ENCODE assay signal across 13 mouse cellular contexts in genomic region chr13:84054956-84055355, GRCm38 (mm10).
A peak's percentile ranks its signal among the peaks of the same experiment; 100 is the strongest.
DNase-seq lines count a peak whose midpoint lies in the region; ATAC-seq lines count a peak whose summit lies in the region.
"Had no signal": no experiment of that assay in that cellular context is flagged by ENCODE, and none has a peak within 500 bp of the region (broad histone marks: within the 10 kb centered on the region; RNA-seq: fewer than 3 reads in every experiment).

No protein-coding gene starts in this region.

- no peak for ATAC-seq in midbrain, embryonic 14.5 days (ENCODE audit: low FRiP score, low TSS enrichment)
- no peak for ATAC-seq in megakaryocyte-erythroid progenitor cell, adult 5-6 weeks (replicated peaks; ENCODE audit: low FRiP score, low TSS enrichment, poor library complexity, severe bottlenecking)
- ATAC-seq in liver, embryonic 11.5 days (replicated peaks; ENCODE audit: low FRiP score) = no peak

- no peaks in the 10 kb centered on the region for H3K27me3 ChIP-seq in midbrain, embryonic 14.5 days (ENCODE audit: control insufficient read depth, insufficient read depth, low read length)
- H3K27me3 ChIP-seq in liver, embryonic 11.5 days (replicated peaks; ENCODE audit: control insufficient read depth, insufficient read depth, low read length) = peaks cover 1% of the 10 kb centered on the region; the same call in 1 of the 2 replicates
- H3K27me3 ChIP-seq: embryonic facial prominence, embryonic 15.5 days; megakaryocyte, embryonic 14.5 days had no signal

- peak overlapping the region; percentile 1; the same call in 1 of the 2 replicates for H3K4me2 ChIP-seq in midbrain, embryonic 14.5 days (ENCODE audit: low read length)
- H3K4me2 ChIP-seq in liver, embryonic 11.5 days = no peak overlapping the region
- H3K4me2 ChIP-seq: embryonic facial prominence, embryonic 15.5 days had no signal

- H3K4me1 ChIP-seq in midbrain, embryonic 14.5 days (ENCODE audit: control insufficient read depth, insufficient read depth, low read length) = peaks cover 26% of the 10 kb centered on the region
- H3K4me1 ChIP-seq in liver, embryonic 11.5 days (replicated peaks; ENCODE audit: control insufficient read depth, insufficient read depth, low read length) = no peaks in the 10 kb centered on the region
- H3K4me1 ChIP-seq: embryonic facial prominence, embryonic 15.5 days; megakaryocyte, embryonic 14.5 days had no signal

- no peak overlapping the region for H3K4me3 ChIP-seq in midbrain, embryonic 14.5 days (replicated peaks; ENCODE audit: low read depth, low read length)
- H3K4me3 ChIP-seq in liver, embryonic 11.5 days (ENCODE audit: low read depth, low read length) = no peak overlapping the region
- H3K4me3 ChIP-seq: embryonic facial prominence, embryonic 15.5 days; megakaryocyte, embryonic 14.5 days had no signal

- H3K9me3 ChIP-seq in midbrain, embryonic 14.5 days (ENCODE audit: control insufficient read depth, low read length) = no peaks in the 10 kb centered on the region
- H3K9me3 ChIP-seq in liver, embryonic 11.5 days (ENCODE audit: control insufficient read depth, low read length) = no peaks in the 10 kb centered on the region
- H3K9me3 ChIP-seq: embryonic facial prominence, embryonic 15.5 days; megakaryocyte, embryonic 14.5 days had no signal

- peak overlapping the region; percentile 38 for H3K27ac ChIP-seq in midbrain, embryonic 14.5 days (replicated peaks; ENCODE audit: low read depth, low read length)
- H3K27ac ChIP-seq in liver, embryonic 11.5 days (ENCODE audit: low read depth, low read length) = no peak overlapping the region
- H3K27ac ChIP-seq: embryonic facial prominence, embryonic 15.5 days had no signal

- no peaks in the 10 kb centered on the region for H3K36me3 ChIP-seq in midbrain, embryonic 14.5 days (ENCODE audit: control insufficient read depth, insufficient read depth, low read length)
- H3K36me3 ChIP-seq in liver, embryonic 11.5 days (ENCODE audit: control insufficient read depth, insufficient read depth, low read length) = no peaks in the 10 kb centered on the region
- H3K36me3 ChIP-seq: embryonic facial prominence, embryonic 15.5 days had no signal

- H3K9ac ChIP-seq in midbrain, embryonic 14.5 days (replicated peaks; ENCODE audit: low read length) = no peak overlapping the region; the same call in 1 of the 2 replicates
- H3K9ac ChIP-seq in liver, embryonic 11.5 days (ENCODE audit: low read depth, low read length) = no peak overlapping the region
- H3K9ac ChIP-seq: embryonic facial prominence, embryonic 15.5 days had no signal

- DNase-seq in cerebellum, postnatal 10 days = peak; percentile 82 to 84
- no peak for DNase-seq in cerebellum, adult 11-12 months
- peak; percentile 40 for DNase-seq in right cerebral cortex, postnatal 4 days
- DNase-seq in right cerebral cortex, postnatal 36 days (ENCODE audit: low spot score in 2 of 2) = no peak
- peak; percentile 26 for DNase-seq in midbrain, embryonic 14.5 days
- DNase-seq in heart, postnatal 36 days = no peak
- no peak for DNase-seq in liver, embryonic 11.5 days (ENCODE audit: low spot score)
- DNase-seq: adrenal gland, adult 8-10 months; gastrocnemius, postnatal 36 days; right cerebral cortex, postnatal 25 days had no signal

- 66% methylated on average over 7 of the region's 7 CpGs for WGBS in midbrain, embryonic 14.5 days
- 74% methylated on average over 7 of the region's 7 CpGs for WGBS in liver, embryonic 11.5 days

- intact Hi-C loops in heart, postnatal 36 days (cut with DNase I) = no loop called here

Comparison
In these comparisons a context has a peak if more than half of its experiments do, and no peak if none do; other contexts are left out.
1. DNase-seq: peak in cerebellum, postnatal 10 days (2 of 2), right cerebral cortex, postnatal 4 days (single experiment) and midbrain, embryonic 14.5 days (single experiment); none in cerebellum, adult 11-12 months (single experiment), right cerebral cortex, postnatal 36 days (0 of 2), heart, postnatal 36 days (0 of 2) and liver, embryonic 11.5 days (single experiment).